Mouse (Mus musculus) embryonic facial prominence, embryonic 11.5 days (tissue): ENCODE results near the gene Sox4. TPM values are rescaled to one million over a fixed set of nuclear protein-coding genes. Genes with fewer than 3 reads are reported as not detected.

Source experiments
- ATAC-seq: fragments of 200-750 bp; cut with Nextera tagmentation; replicated peaks from 2 replicates; pipeline ENCODE4 v1.8.0; 2017; ENCODE audit warnings: low read depth; ENCODE audit not compliant: insufficient number of reproducible peaks, low FRiP score, low TSS enrichment
- DNase-seq: peaks from one replicate; pipeline ENCODE4 v3.0.0-alpha.2; 2015; ENCODE audit warnings: low spot score
- H3K27ac ChIP-seq: fragments of 300-500 bp; sonication (generic); replicated peaks from 2 replicates; pipeline ENCODE4 v1.5.1; 2014; ENCODE audit warnings: mild to moderate bottlenecking, low read depth, low read length, control low read depth
- H3K27me3 ChIP-seq: fragments of 300-500 bp; sonication (generic); 2 replicates; pipeline ENCODE4 v1.6.1; 2014; ENCODE audit warnings: mild to moderate bottlenecking, low read length, moderate library complexity, mixed read lengths; ENCODE audit not compliant: control insufficient read depth, insufficient read depth
- H3K36me3 ChIP-seq: fragments of 300-500 bp; sonication (generic); replicated peaks from 2 replicates; pipeline ENCODE4 v1.6.1; 2014; ENCODE audit warnings: low read depth, mild to moderate bottlenecking, low read length, moderate library complexity, mixed read lengths; ENCODE audit not compliant: control insufficient read depth, insufficient read depth
- H3K4me1 ChIP-seq: fragments of 300-500 bp; sonication (generic); 2 replicates; pipeline ENCODE4 v1.6.1; 2014; ENCODE audit warnings: low read length, mixed read lengths; ENCODE audit not compliant: control insufficient read depth, insufficient read depth
- H3K4me2 ChIP-seq: fragments of 300-500 bp; sonication (generic); 2 replicates; pipeline ENCODE4 v1.6.1; 2014; ENCODE audit warnings: low read depth, mild to moderate bottlenecking, control low read depth, low read length, moderate library complexity
- H3K4me3 ChIP-seq: fragments of 300-500 bp; sonication (generic); 2 replicates; pipeline ENCODE4 v1.5.1; 2014; ENCODE audit warnings: low read depth, low read length, control low read depth
- H3K9ac ChIP-seq: fragments of 300-500 bp; sonication (generic); replicated peaks from 2 replicates; pipeline ENCODE4 v1.6.1; 2014; ENCODE audit warnings: mild to moderate bottlenecking, control low read depth, low read length
- H3K9me3 ChIP-seq: fragments of 300-500 bp; sonication (generic); replicated peaks from 2 replicates; pipeline ENCODE4 v1.6.1; 2016; ENCODE audit warnings: mild to moderate bottlenecking, low read length, inconsistent platforms, mixed read lengths; ENCODE audit not compliant: control insufficient read depth
- WGBS: fragments of 180-500 bp; shearing (Covaris S2); extraction: QIAGEN DNeasy Blood & Tissue Kit; methylation state at CpG from one replicate; pipeline ENCODE4 v1.1.7; 2014; 5-methylcytosine and 5-hydroxymethylcytosine counted together
- polyA plus RNA-seq: library from polyadenylated mRNA; unstranded; fragments of >200 nt; fragmentation: Nextera tagmentation; extraction: Ambion mirVana; gene quantifications from 2 replicates; pipeline ENCODE4 v1.2.1, GENCODE M21; 2014

Sox4 gene
- polyA plus RNA-seq, 1 experiment from 2014 or later: 126 TPM

DNA sequence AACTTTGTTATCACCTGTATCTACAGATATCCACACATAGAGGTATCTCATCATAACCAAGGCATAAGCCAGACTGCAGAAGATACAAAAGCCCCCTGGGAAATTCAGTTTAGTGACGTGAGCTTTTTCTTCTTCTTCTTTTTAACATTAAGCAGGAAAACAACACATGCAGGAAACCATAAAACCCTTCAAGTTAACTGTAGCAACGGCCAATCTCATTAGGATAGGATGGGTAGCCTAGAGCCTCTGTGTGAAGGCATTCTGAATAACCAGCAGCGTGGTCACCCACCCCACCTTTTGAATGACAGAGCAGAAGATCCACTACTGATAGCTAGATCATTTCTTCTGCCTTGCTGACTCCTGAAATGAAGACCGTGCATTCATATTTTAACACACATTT, 10.6 kb downstream of the Sox4 start:
- DNase-seq (no peak), ATAC-seq (no peak)
- Histone ChIP-seq H3K4me1 (no peaks in the 10 kb centered on the region), H3K4me3 (no peak overlapping the region), H3K36me3 (no peaks in the 10 kb centered on the region; the same call in 1 of the 2 replicates), H3K9ac (no peak overlapping the region), H3K9me3 (no peaks in the 10 kb centered on the region; the same call in 1 of the 2 replicates), H3K4me2 (no peak overlapping the region), H3K27ac (no peak overlapping the region), H3K27me3 (no peaks in the 10 kb centered on the region)
- WGBS: 79% methylated on average over 4 of the region's 4 CpGs

DNA sequence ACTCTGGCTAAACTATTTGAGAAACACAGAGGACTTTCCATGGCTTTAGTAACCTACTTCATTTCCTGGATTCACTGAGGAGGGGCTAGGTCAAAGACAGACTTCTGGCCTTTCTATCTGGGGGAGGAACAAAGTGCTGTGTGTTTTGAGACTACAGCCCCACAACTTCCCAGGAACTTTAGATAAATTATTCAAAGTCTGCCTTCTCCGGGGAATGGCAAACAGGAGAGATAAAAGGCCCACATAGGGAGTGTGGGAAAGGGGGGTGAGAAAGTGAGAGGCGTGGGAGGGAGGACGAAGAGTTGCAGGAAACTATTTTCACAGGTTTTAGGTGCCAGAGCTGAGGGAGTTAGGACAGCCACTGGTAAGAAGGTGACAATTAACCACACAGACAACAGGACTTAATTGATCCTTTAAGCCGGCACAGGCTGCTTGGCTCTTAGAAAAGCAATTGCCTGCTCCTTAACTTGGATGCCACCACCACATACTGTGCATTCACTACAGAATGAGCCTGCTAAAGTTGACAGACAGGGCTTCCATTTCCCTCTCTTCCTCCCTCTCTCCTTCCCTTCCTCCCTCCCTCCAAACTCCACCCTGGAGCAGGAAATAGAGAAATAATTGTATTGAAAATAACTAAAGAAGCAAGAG, 11.4 kb downstream of the Sox4 start:
- Histone ChIP-seq H3K4me1 (no peaks in the 10 kb centered on the region), H3K4me2 (no peak overlapping the region), H3K9me3 (no peaks in the 10 kb centered on the region; the same call in 1 of the 2 replicates), H3K27ac (no peak overlapping the region), H3K4me3 (no peak overlapping the region), H3K27me3 (no peaks in the 10 kb centered on the region), H3K36me3 (no peaks in the 10 kb centered on the region), H3K9ac (no peak overlapping the region)
- 6% methylated on average over 4 of the region's 4 CpGs for WGBS
- DNase-seq: no peak
- 0 out of 2 replicates have a peak, but pooled peaks have one; percentile 42 for ATAC-seq

DNA sequence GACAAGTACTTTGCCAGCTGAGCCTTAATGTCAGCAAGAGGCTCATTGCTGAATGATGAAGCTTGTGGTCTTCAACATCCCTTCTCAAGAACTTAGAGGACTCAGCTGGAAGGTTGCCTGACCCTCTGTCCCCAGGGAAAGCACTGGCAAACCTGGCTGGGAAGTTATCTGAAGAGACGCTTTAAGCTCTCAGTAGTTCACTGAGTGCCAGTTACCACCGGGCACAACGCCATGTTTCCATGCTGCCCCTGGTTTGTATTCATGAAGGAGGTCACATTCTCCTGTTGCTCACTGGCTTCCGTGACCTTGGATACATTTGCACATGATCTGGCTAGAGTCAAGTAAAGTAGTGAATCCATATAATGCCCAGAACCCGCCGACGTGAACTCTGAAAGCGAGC, 20.1 kb downstream of the Sox4 start:
- Histone ChIP-seq H3K4me1 (no peaks in the 10 kb centered on the region; the same call in 1 of the 2 replicates), H3K27me3 (no peaks in the 10 kb centered on the region), H3K4me3 (no peak overlapping the region), H3K36me3 (no peaks in the 10 kb centered on the region), H3K9me3 (no peaks in the 10 kb centered on the region), H3K27ac (no peak overlapping the region), H3K9ac (no peak overlapping the region), H3K4me2 (no peak overlapping the region)
- 94% methylated on average over 8 of the region's 8 CpGs for WGBS
- ATAC-seq (no peak), DNase-seq (no peak)

DNA sequence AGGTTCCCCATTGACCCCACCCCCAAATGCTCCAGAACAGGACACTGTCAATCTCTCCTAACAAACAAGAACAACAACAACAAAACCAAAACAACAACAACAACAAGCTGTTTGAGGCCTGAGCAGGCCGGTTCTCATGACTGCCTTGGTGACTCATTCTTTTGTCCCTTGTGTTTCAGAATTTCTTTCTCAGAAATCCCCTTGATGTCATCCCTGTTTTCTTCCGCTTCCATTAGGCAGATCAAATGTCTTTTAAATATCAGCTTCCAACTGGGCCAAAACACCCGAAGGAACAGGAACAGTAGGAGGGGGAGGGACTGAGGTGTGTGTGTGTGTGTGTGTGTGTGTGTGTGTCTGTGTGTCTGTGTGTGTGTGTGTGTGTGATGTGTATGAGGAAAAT, 21.7 kb downstream of the Sox4 start:
- no peak overlapping the region for H3K4me3 ChIP-seq
- DNase-seq (no peak), ATAC-seq (0 out of 2 replicates have a peak, but pooled peaks have one; percentile 21)
- no peaks in the 10 kb centered on the region for H3K36me3 ChIP-seq
- H3K4me2 ChIP-seq: no peak overlapping the region
- H3K9ac ChIP-seq: no peak overlapping the region
- H3K9me3 ChIP-seq: no peaks in the 10 kb centered on the region
- H3K27ac ChIP-seq: no peak overlapping the region
- H3K4me1 ChIP-seq: no peaks in the 10 kb centered on the region; the same call in 1 of the 2 replicates
- WGBS: 19% methylated on average over 3 of the region's 3 CpGs
- no peaks in the 10 kb centered on the region for H3K27me3 ChIP-seq

DNA sequence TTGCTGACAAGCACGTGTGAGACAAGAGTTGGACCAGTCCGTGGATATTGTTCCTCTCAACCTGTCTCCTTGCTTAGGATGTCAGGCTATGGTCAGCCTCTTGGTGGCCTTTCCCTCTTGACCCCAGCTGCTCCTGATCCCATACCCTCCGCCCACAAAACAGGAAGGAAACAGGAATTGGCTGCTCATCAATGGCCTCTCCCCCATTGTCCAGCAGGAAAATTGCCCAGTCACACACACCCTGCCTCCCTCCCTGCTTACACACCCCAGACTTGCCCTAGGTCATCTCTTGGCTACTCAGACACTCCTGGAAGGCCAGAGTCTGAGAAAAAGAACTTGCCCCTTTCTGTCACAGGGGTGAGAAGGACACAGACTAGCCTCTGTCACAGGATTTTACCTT, 22.2 kb downstream of the Sox4 start:
- Histone ChIP-seq H3K36me3 (no peaks in the 10 kb centered on the region), H3K4me3 (no peak overlapping the region), H3K9me3 (no peaks in the 10 kb centered on the region), H3K27ac (no peak overlapping the region), H3K9ac (no peak overlapping the region), H3K4me2 (no peak overlapping the region), H3K27me3 (no peaks in the 10 kb centered on the region), H3K4me1 (no peaks in the 10 kb centered on the region; the same call in 1 of the 2 replicates)
- ATAC-seq: 0 out of 2 replicates have a peak, but pooled peaks have one; percentile 17
- 79% methylated on average over 3 of the region's 3 CpGs for WGBS
- DNase-seq: no peak

DNA sequence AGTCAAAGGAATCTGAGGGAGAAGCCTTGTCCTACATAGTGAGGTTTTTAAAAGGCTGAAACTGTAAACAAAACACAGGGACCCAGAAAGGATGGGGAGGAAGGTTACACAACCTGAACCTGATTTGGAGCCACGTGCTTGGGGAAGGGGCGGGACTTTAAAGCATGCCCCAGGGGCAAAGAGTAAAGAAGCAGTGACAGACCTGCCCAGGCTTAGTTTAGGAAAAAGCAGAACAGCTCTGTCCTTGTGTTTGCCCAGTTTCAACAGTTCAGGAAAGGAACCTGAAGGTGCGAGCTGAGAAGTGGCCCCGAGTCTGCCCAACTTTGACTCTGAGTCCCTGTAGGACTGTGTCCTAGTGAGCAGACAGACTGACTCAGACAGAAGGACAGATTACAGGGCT, 23.1 kb downstream of the Sox4 start:
- H3K9ac ChIP-seq: no peak overlapping the region
- H3K27ac ChIP-seq: no peak overlapping the region
- H3K27me3 ChIP-seq: no peaks in the 10 kb centered on the region
- WGBS: 55% methylated on average over 4 of the region's 4 CpGs
- H3K4me3 ChIP-seq: no peak overlapping the region
- no peaks in the 10 kb centered on the region for H3K36me3 ChIP-seq
- ATAC-seq: no peak
- no peak for DNase-seq
- H3K4me2 ChIP-seq: no peak overlapping the region
- H3K4me1 ChIP-seq: no peaks in the 10 kb centered on the region
- H3K9me3 ChIP-seq: no peaks in the 10 kb centered on the region

DNA sequence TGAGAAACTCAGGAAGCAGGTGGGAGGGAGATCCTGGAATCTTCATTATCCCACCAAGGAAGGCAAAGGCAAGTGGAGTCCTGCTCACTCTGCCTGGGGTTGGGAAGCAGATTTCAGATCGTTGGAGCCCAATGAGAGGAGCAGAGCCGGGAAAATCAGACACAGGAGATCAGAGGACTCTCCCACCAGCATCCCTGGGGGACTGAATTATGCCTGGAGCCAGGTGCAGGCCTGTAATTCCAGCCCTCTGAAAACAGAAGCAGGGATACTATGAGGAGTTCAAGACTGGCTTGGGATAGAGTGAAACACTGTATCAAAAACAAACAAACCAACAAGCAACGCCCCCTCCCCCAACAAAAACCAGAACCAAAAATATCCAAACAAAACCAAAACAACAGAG, 23.6 kb downstream of the Sox4 start:
- no peak for DNase-seq
- Histone ChIP-seq H3K27ac (no peak overlapping the region), H3K36me3 (no peaks in the 10 kb centered on the region), H3K4me3 (no peak overlapping the region), H3K9me3 (no peaks in the 10 kb centered on the region), H3K4me1 (no peaks in the 10 kb centered on the region), H3K9ac (no peak overlapping the region), H3K4me2 (no peak overlapping the region), H3K27me3 (no peaks in the 10 kb centered on the region)
- 31% methylated on average over 3 of the region's 3 CpGs for WGBS
- ATAC-seq: no peak

DNA sequence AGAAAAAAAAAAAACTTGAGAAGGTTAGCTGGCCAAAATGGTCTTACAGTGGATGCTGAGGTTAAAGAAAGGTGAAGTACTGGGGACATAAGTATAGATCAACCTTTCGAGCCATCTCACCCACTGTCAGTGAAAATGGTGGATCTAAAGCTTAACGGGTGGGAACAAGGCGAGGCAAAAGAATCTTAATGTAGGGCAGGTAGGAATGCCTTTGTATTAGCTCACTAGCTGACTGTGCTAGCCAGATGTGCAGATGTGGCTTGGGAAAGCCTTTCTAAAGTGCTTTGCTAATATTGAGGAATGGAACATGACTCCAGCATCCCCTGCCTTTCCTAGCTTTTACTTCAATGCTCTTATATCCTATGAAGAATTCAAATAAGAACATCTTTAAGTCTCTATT, 30.4 kb downstream of the Sox4 start:
- DNase-seq: no peak
- ATAC-seq: no peak
- no peak overlapping the region for H3K27ac ChIP-seq
- no peak overlapping the region for H3K4me2 ChIP-seq
- no peak overlapping the region for H3K4me3 ChIP-seq
- H3K36me3 ChIP-seq: no peaks in the 10 kb centered on the region
- no peak overlapping the region for H3K9ac ChIP-seq
- 95% methylated on average over 3 of the region's 3 CpGs for WGBS
- H3K27me3 ChIP-seq: no peaks in the 10 kb centered on the region
- no peaks in the 10 kb centered on the region for H3K9me3 ChIP-seq
- no peaks in the 10 kb centered on the region for H3K4me1 ChIP-seq
